25 mouse cellular contexts compared by ENCODE assay signal in the genomic region with DNA sequence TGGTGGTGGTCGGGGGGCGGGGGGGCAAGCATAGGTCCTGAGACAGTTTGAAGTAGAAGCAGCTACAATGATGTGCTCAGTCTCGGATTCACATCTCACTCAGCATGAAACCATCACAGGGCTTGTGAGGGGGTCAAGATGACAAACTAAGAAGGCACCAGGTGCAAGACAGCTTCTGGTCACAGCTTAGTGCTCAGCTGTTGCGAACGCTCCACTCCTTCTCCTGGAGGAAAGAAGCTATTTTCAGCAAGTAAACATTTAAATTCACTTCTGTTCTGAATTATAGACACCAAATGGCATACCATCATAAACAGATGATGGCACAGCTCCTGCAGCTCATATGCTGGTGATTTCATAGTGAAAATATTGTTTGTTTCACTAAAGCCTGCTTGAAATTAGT. TPM values are rescaled to one million over a fixed set of nuclear protein-coding genes. Genes with fewer than 3 reads are reported as not detected.
A peak's percentile ranks its signal among the peaks of the same experiment; 100 is the strongest.
DNase-seq lines count a peak whose midpoint lies in the region; ATAC-seq and TF ChIP-seq lines count a peak whose summit lies in the region.
"Had no signal": no experiment of that assay in that cellular context is flagged by ENCODE, and none has a peak within 500 bp of the region (broad histone marks: within the 10 kb centered on the region; RNA-seq: fewer than 3 reads in every experiment).

No protein-coding gene starts in this region.

- TF ChIP-seq CTCF in forebrain, postnatal 0 days (IDR thresholded peaks at IDR 0.05; ENCODE audit: low read depth): no peak
- no peak for TF ChIP-seq CTCF in lung, embryonic 14.5 days (IDR thresholded peaks at IDR 0.05; ENCODE audit: low read depth)
- no peak for TF ChIP-seq CTCF in brain, embryonic 14.5 days (IDR thresholded peaks at IDR 0.05; ENCODE audit: borderline replicate concordance, extremely low read depth, insufficient read depth, insufficient read length)
- TF ChIP-seq CTCF in hindbrain, postnatal 0 days (IDR thresholded peaks at IDR 0.05; ENCODE audit: low read depth): no peak

- peak; percentile 40 for DNase-seq in forebrain, postnatal 0 days
- no peak for DNase-seq in lung, embryonic 14.5 days
- no peak for DNase-seq in lung, postnatal 10 days
- DNase-seq in brain, embryonic 14.5 days (ENCODE audit: low read depth): peak; percentile 28
- DNase-seq in hindbrain, embryonic 10.5 days (ENCODE audit: low spot score): no peak
- no peak for DNase-seq in hindbrain, postnatal 0 days (ENCODE audit: low spot score)
- DNase-seq: adrenal gland, postnatal 36 days; cerebellum, adult 11-12 months; cerebellum, postnatal 25 days; embryo, embryonic 11 days; gastrocnemius, postnatal 14 days; kidney, postnatal 25 days; midbrain, embryonic 14.5 days; retina, postnatal 1 day; thymus, postnatal 25 days had no signal

- no peaks in the 10 kb centered on the region for H3K27me3 ChIP-seq in forebrain, postnatal 0 days (ENCODE audit: insufficient read depth, low read length)
- H3K27me3 ChIP-seq in forebrain, embryonic 16.5 days (replicated peaks; ENCODE audit: control insufficient read depth, insufficient read depth, low read length): no peaks in the 10 kb centered on the region
- H3K27me3 ChIP-seq in lung, embryonic 14.5 days (ENCODE audit: insufficient read depth, low read length): no peaks in the 10 kb centered on the region
- H3K27me3 ChIP-seq in limb, embryonic 15.5 days: no peaks in the 10 kb centered on the region
- no peaks in the 10 kb centered on the region for H3K27me3 ChIP-seq in hindbrain, embryonic 10.5 days (ENCODE audit: insufficient read depth, poor library complexity, severe bottlenecking)
- H3K27me3 ChIP-seq in hindbrain, postnatal 0 days (ENCODE audit: insufficient read depth, low read length): no peaks in the 10 kb centered on the region
- H3K27me3 ChIP-seq: neural tube, embryonic 12.5 days had no signal

- H3K4me2 ChIP-seq in forebrain, postnatal 0 days (ENCODE audit: low read depth): no peak overlapping the region
- no peak overlapping the region for H3K4me2 ChIP-seq in forebrain, embryonic 16.5 days (ENCODE audit: low read length)
- H3K4me2 ChIP-seq in lung, embryonic 14.5 days: no peak overlapping the region
- no peak overlapping the region for H3K4me2 ChIP-seq in limb, embryonic 15.5 days
- no peak overlapping the region for H3K4me2 ChIP-seq in hindbrain, postnatal 0 days (ENCODE audit: low read depth, low read length)
- H3K4me2 ChIP-seq: heart, embryonic 11.5 days; neural tube, embryonic 12.5 days had no signal

- no peaks in the 10 kb centered on the region for H3K4me1 ChIP-seq in forebrain, postnatal 0 days (ENCODE audit: insufficient read depth)
- H3K4me1 ChIP-seq in forebrain, embryonic 16.5 days (replicated peaks; ENCODE audit: control insufficient read depth, insufficient read depth, low read length): peaks cover 6% of the 10 kb centered on the region; the same call in 1 of the 2 replicates
- H3K4me1 ChIP-seq in lung, embryonic 14.5 days (ENCODE audit: insufficient read depth): peaks cover 9% of the 10 kb centered on the region; the same call in 1 of the 2 replicates
- H3K4me1 ChIP-seq in limb, embryonic 15.5 days: peaks cover 12% of the 10 kb centered on the region
- H3K4me1 ChIP-seq in hindbrain, embryonic 10.5 days (replicated peaks): 0 out of 2 replicates have a peak, but pooled peaks cover 4% of the 10 kb centered on the region
- no peaks in the 10 kb centered on the region for H3K4me1 ChIP-seq in hindbrain, postnatal 0 days (ENCODE audit: insufficient read depth, low read length)
- H3K4me1 ChIP-seq: neural tube, embryonic 12.5 days had no signal

- no peak overlapping the region for H3K9ac ChIP-seq in forebrain, postnatal 0 days
- no peak overlapping the region for H3K9ac ChIP-seq in forebrain, embryonic 16.5 days (replicated peaks; ENCODE audit: low read depth, low read length)
- no peak overlapping the region for H3K9ac ChIP-seq in lung, embryonic 14.5 days
- no peak overlapping the region for H3K9ac ChIP-seq in limb, embryonic 15.5 days
- no peak overlapping the region for H3K9ac ChIP-seq in hindbrain, postnatal 0 days (replicated peaks; ENCODE audit: low read length)
- H3K9ac ChIP-seq: liver, embryonic 14.5 days; neural tube, embryonic 12.5 days had no signal

- peak; percentile 68 for ATAC-seq in forebrain, postnatal 0 days
- no peak for ATAC-seq in forebrain, embryonic 16.5 days
- peak; percentile 49; the same call in 1 of the 2 replicates for ATAC-seq in lung, embryonic 14.5 days (ENCODE audit: insufficient read depth)
- 0 out of 2 replicates have a peak, but pooled peaks have one; percentile 4 for ATAC-seq in limb, embryonic 15.5 days (ENCODE audit: insufficient number of reproducible peaks, low FRiP score, low TSS enrichment, low read depth)
- no peak for ATAC-seq in hindbrain, postnatal 0 days
- ATAC-seq: CD4-positive, CD25-positive, alpha-beta regulatory T cell, adult 4 months; intestine, postnatal 0 days had no signal

- H3K27ac ChIP-seq in forebrain, postnatal 0 days (ENCODE audit: low read depth, low read length): no peak overlapping the region
- H3K27ac ChIP-seq in forebrain, embryonic 16.5 days (ENCODE audit: low read length): no peak overlapping the region
- no peak overlapping the region for H3K27ac ChIP-seq in lung, embryonic 14.5 days (ENCODE audit: low read depth)
- peak overlapping the region; percentile 75; the same call in 1 of the 2 replicates for H3K27ac ChIP-seq in limb, embryonic 15.5 days
- H3K27ac ChIP-seq in hindbrain, embryonic 10.5 days: no peak overlapping the region
- no peak overlapping the region for H3K27ac ChIP-seq in hindbrain, postnatal 0 days
- H3K27ac ChIP-seq: liver, embryonic 14.5 days; neural tube, embryonic 12.5 days had no signal

- no peaks in the 10 kb centered on the region for H3K9me3 ChIP-seq in forebrain, postnatal 0 days (ENCODE audit: low read length)
- H3K9me3 ChIP-seq in forebrain, embryonic 16.5 days (ENCODE audit: control insufficient read depth, low read length): no peaks in the 10 kb centered on the region
- H3K9me3 ChIP-seq in lung, embryonic 14.5 days (ENCODE audit: low read depth, low read length): no peaks in the 10 kb centered on the region
- no peaks in the 10 kb centered on the region for H3K9me3 ChIP-seq in limb, embryonic 15.5 days
- no peaks in the 10 kb centered on the region for H3K9me3 ChIP-seq in hindbrain, embryonic 10.5 days
- no peaks in the 10 kb centered on the region for H3K9me3 ChIP-seq in hindbrain, postnatal 0 days (ENCODE audit: low read length)
- H3K9me3 ChIP-seq: neural tube, embryonic 12.5 days had no signal

- H3K36me3 ChIP-seq in forebrain, postnatal 0 days (ENCODE audit: insufficient read depth): no peaks in the 10 kb centered on the region
- H3K36me3 ChIP-seq in forebrain, embryonic 16.5 days (ENCODE audit: control insufficient read depth, insufficient read depth): no peaks in the 10 kb centered on the region
- no peaks in the 10 kb centered on the region for H3K36me3 ChIP-seq in lung, embryonic 14.5 days (ENCODE audit: insufficient read depth)
- H3K36me3 ChIP-seq in limb, embryonic 15.5 days: no peaks in the 10 kb centered on the region
- no peaks in the 10 kb centered on the region for H3K36me3 ChIP-seq in hindbrain, embryonic 10.5 days
- H3K36me3 ChIP-seq in hindbrain, postnatal 0 days (ENCODE audit: insufficient read depth, low read length): no peaks in the 10 kb centered on the region
- H3K36me3 ChIP-seq: neural tube, embryonic 12.5 days had no signal

- 75% methylated on average over 5 of the region's 5 CpGs for WGBS in forebrain, postnatal 0 days
- WGBS in forebrain, embryonic 16.5 days: 81% methylated on average over 5 of the region's 5 CpGs
- WGBS in lung, embryonic 14.5 days: 55% methylated on average over 5 of the region's 5 CpGs
- WGBS in limb, embryonic 15.5 days: 61% methylated on average over 5 of the region's 5 CpGs
- 87% methylated on average over 5 of the region's 5 CpGs for WGBS in hindbrain, embryonic 10.5 days
- WGBS in hindbrain, postnatal 0 days: 75% methylated on average over 5 of the region's 5 CpGs

- H3K4me3 ChIP-seq in forebrain, postnatal 0 days (ENCODE audit: low read depth, low read length): no peak overlapping the region
- no peak overlapping the region for H3K4me3 ChIP-seq in forebrain, embryonic 16.5 days (replicated peaks; ENCODE audit: low read length)
- no peak overlapping the region for H3K4me3 ChIP-seq in lung, embryonic 14.5 days (ENCODE audit: low read depth, low read length)
- no peak overlapping the region for H3K4me3 ChIP-seq in limb, embryonic 15.5 days
- H3K4me3 ChIP-seq in hindbrain, embryonic 10.5 days: no peak overlapping the region
- H3K4me3 ChIP-seq in hindbrain, postnatal 0 days (ENCODE audit: low read length): no peak overlapping the region
- H3K4me3 ChIP-seq: neural tube, embryonic 12.5 days had no signal

- no peak for TF ChIP-seq POLR2A in brain, embryonic 14.5 days (IDR thresholded peaks at IDR 0.05; ENCODE audit: borderline replicate concordance, extremely low read depth, insufficient read depth, insufficient read length, poor library complexity, severe bottlenecking)

RNA-seq across cellular contexts. Expression of a gene that starts 7.7 kb away (rescaled TPM):
- total RNA-seq in forebrain, postnatal 0 days (2014; rRNA removed): 0.31 and 0.67 TPM in 2 replicates
- polyA plus RNA-seq in forebrain, postnatal 0 days (2015; fragmentation: Nextera tagmentation; extraction: Ambion mirVana): 0.49 and 0.56 TPM in 2 replicates
- 0.58 and 0.61 TPM in 2 replicates for polyA plus RNA-seq in forebrain, embryonic 16.5 days (2015; fragmentation: Nextera tagmentation; extraction: Ambion mirVana)
- 1.3 and 1.4 TPM in 2 replicates for polyA plus RNA-seq in lung, embryonic 14.5 days (2014; fragmentation: Nextera tagmentation; extraction: Ambion mirVana)
- polyA plus RNA-seq in brain, embryonic 14.5 days (2012; rRNA removed): 0.23 and 0.48 TPM in 2 replicates
- polyA plus RNA-seq in limb, embryonic 15.5 days (2015; fragmentation: Nextera tagmentation; extraction: Ambion mirVana): 0.72 and 0.88 TPM in 2 replicates
- 1.1 and 1.5 TPM in 2 replicates for polyA plus RNA-seq in hindbrain, embryonic 10.5 days (2016; fragmentation: Nextera tagmentation; extraction: Ambion mirVana)
- total RNA-seq in hindbrain, postnatal 0 days (2014; rRNA removed): 0.14 and 0.16 TPM in 2 replicates
- 0.51 and 0.64 TPM in 2 replicates for polyA plus RNA-seq in hindbrain, postnatal 0 days (2015; fragmentation: Nextera tagmentation; extraction: Ambion mirVana)
- polyA plus RNA-seq: spleen, adult 2 months had no signal

RNA-seq across cellular contexts. Expression of a gene that starts 19.2 kb away (rescaled TPM):
- 2.0 TPM in 2 replicates for total RNA-seq in forebrain, postnatal 0 days (2014; rRNA removed)
- 1.0 and 1.8 TPM in 2 replicates for polyA plus RNA-seq in forebrain, postnatal 0 days (2015; fragmentation: Nextera tagmentation; extraction: Ambion mirVana)
- polyA plus RNA-seq in forebrain, embryonic 16.5 days (2015; fragmentation: Nextera tagmentation; extraction: Ambion mirVana): 1.5 and 1.6 TPM in 2 replicates
- 0.66 and 0.74 TPM in 2 replicates for polyA plus RNA-seq in lung, embryonic 14.5 days (2014; fragmentation: Nextera tagmentation; extraction: Ambion mirVana)
- polyA plus RNA-seq in brain, embryonic 14.5 days (2012; rRNA removed): 2.3 and 2.8 TPM in 2 replicates
- 4.0 and 7.2 TPM in 2 replicates for polyA plus RNA-seq in limb, embryonic 15.5 days (2015; fragmentation: Nextera tagmentation; extraction: Ambion mirVana)
- 0.52 and 0.63 TPM in 2 replicates for polyA plus RNA-seq in hindbrain, embryonic 10.5 days (2016; fragmentation: Nextera tagmentation; extraction: Ambion mirVana)
- total RNA-seq in hindbrain, postnatal 0 days (2014; rRNA removed): 2.6 and 4.6 TPM in 2 replicates
- polyA plus RNA-seq in hindbrain, postnatal 0 days (2015; fragmentation: Nextera tagmentation; extraction: Ambion mirVana): 2.9 and 3.0 TPM in 2 replicates
- total RNA-seq: megakaryocyte-erythroid progenitor cell, adult 5-6 weeks had no signal

RNA-seq across cellular contexts. Expression of a gene that starts 58.9 kb away (rescaled TPM):
- 1.6 and 7.9 TPM in 2 replicates for total RNA-seq in forebrain, postnatal 0 days (2014; rRNA removed)
- 1.1 and 1.4 TPM in 2 replicates for polyA plus RNA-seq in forebrain, postnatal 0 days (2015; fragmentation: Nextera tagmentation; extraction: Ambion mirVana)
- 0.63 and 3.6 TPM in 2 replicates for polyA plus RNA-seq in forebrain, embryonic 16.5 days (2015; fragmentation: Nextera tagmentation; extraction: Ambion mirVana)
- 12.8 and 15.0 TPM in 2 replicates for polyA plus RNA-seq in lung, embryonic 14.5 days (2014; fragmentation: Nextera tagmentation; extraction: Ambion mirVana)
- polyA plus RNA-seq in brain, embryonic 14.5 days (2012; rRNA removed): 2.5 and 4.8 TPM in 2 replicates
- 159 and 242 TPM in 2 replicates for polyA plus RNA-seq in limb, embryonic 15.5 days (2015; fragmentation: Nextera tagmentation; extraction: Ambion mirVana)
- 0.07 and 0.17 TPM in 2 replicates for polyA plus RNA-seq in hindbrain, embryonic 10.5 days (2016; fragmentation: Nextera tagmentation; extraction: Ambion mirVana)
- total RNA-seq in hindbrain, postnatal 0 days (2014; rRNA removed): 0.21 and 0.40 TPM in 2 replicates
- 0.93 and 1.0 TPM in 2 replicates for polyA plus RNA-seq in hindbrain, postnatal 0 days (2015; fragmentation: Nextera tagmentation; extraction: Ambion mirVana)
- total RNA-seq: hematopoietic stem cell, adult 5-6 weeks; megakaryocyte-erythroid progenitor cell, adult 5-6 weeks had no signal
- polyA plus RNA-seq: CD4-positive, CD25-positive, alpha-beta regulatory T cell, adult 4 months had no signal

Comparison
In these comparisons a context has a peak if more than half of its experiments do, and no peak if none do; other contexts are left out.
1. ATAC-seq: peak in forebrain, postnatal 0 days (single experiment), lung, embryonic 14.5 days (single experiment) and limb, embryonic 15.5 days (single experiment); none in forebrain, embryonic 16.5 days (single experiment) and hindbrain, postnatal 0 days (single experiment).
2. DNase-seq: peak in forebrain, postnatal 0 days (single experiment) and brain, embryonic 14.5 days (single experiment); none in lung, embryonic 14.5 days (single experiment), lung, postnatal 10 days (single experiment), hindbrain, embryonic 10.5 days (single experiment) and hindbrain, postnatal 0 days (single experiment).